Mouse (Mus musculus): ENCODE results near the gene Ldb3.

The Ldb3 gene

GRCm38 (mm10) chr14:34555211-34555610, 33.3 kb downstream of the Ldb3 start:
- no peak for DNase-seq (ENCODE audit: low spot score)

- DNase-seq (ENCODE audit: low spot score) = no peak
These were observed 34.4 kb downstream of the Ldb3 start for GRCm38 (mm10) chr14:34554047-34554446.

- DNase-seq (ENCODE audit: low spot score) = no peak
These were observed 35.0 kb downstream of the Ldb3 start for GRCm38 (mm10) chr14:34553470-34553869.

- DNase-seq (ENCODE audit: low spot score) = no peak
These were observed 36.3 kb downstream of the Ldb3 start for GRCm38 (mm10) chr14:34552226-34552625.

- peak; percentile 95 for DNase-seq (ENCODE audit: low spot score)
These were observed 39.3 kb downstream of the Ldb3 start for GRCm38 (mm10) chr14:34549004-34549671.

- DNase-seq (ENCODE audit: low spot score) = peak; percentile 65
These were observed 40.0 kb downstream of the Ldb3 start for GRCm38 (mm10) chr14:34548391-34549001.

DNA sequence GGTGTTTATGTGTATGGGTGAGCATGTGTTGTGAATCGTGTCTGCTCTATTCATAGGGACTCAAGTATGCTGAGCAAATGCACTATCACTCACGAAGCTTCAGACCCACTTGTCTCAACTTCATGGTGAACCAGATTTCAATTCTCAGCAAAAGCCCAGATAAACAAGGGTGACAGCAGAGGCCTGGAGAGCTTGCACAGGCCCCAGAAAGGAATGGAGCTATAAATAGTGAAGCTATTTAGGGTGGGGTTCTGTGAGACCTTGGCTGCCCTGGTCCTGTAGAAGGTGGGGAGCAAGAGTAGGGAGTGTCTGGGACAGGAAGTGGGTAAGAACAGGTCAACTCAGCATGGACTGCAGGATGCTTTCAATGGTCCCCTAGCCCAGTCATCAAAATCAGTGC, 43.9 kb downstream of the Ldb3 start:
- DNase-seq (ENCODE audit: low spot score) = no peak

- DNase-seq (ENCODE audit: low spot score) = no peak
These were observed 44.5 kb downstream of the Ldb3 start for GRCm38 (mm10) chr14:34544001-34544400.

GRCm38 (mm10) chr14:34543596-34543995, 44.9 kb downstream of the Ldb3 start:
- no peak for DNase-seq (ENCODE audit: low spot score)

DNA sequence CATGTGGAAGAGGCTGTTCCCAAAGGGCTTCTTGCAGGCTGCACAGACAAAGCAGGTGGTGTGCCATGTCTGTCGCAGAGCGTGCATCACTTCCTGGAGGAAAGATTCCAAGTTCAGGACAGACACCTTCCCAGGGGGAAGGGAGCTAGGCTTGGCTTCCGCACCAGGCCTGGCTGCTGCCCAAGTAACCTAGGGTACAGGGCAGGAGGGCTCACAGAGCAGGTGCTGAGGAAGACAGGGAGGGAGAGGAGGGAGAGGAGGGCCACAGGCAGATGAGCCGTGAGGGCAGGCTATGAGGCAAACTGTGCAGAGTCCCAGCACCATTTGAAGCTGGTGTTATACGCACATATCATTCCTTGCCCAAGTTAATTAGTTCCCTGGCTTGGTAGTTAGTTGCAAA, 46.6 kb downstream of the Ldb3 start:
- DNase-seq (ENCODE audit: low spot score) = no peak

GRCm38 (mm10) chr14:34540685-34541162, 47.8 kb downstream of the Ldb3 start:
- DNase-seq (ENCODE audit: low spot score) = peak; percentile 28

DNA sequence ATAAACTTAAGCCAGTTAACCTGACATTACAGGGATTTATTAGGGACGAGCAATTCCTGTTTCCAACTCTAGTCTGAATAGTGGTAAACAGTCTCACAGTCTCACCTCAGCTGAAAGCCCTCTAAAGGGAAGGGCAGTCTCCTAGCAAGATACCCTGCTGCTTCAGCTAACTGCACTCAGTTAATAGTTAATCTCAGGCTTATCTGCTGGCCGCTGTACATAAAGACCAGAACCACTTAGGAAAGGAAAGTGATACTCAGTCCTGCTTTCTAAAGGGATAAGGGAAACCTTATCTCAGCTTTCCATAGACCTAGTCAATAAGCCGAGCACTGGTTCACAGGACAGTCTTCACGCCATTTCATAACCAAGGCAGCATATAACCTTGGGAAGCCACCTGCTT, 52.6 kb downstream of the Ldb3 start:
- no peak for DNase-seq (ENCODE audit: low spot score)

GRCm38 (mm10) chr14:34533537-34533936, 54.9 kb downstream of the Ldb3 start:
- no peak for DNase-seq (ENCODE audit: low spot score)

- DNase-seq (ENCODE audit: low spot score) = no peak
These were observed 55.9 kb downstream of the Ldb3 start for GRCm38 (mm10) chr14:34532536-34532935.

- no peak for DNase-seq (ENCODE audit: low spot score)
These were observed 59.7 kb downstream of the Ldb3 start for GRCm38 (mm10) chr14:34528804-34529203.

DNA sequence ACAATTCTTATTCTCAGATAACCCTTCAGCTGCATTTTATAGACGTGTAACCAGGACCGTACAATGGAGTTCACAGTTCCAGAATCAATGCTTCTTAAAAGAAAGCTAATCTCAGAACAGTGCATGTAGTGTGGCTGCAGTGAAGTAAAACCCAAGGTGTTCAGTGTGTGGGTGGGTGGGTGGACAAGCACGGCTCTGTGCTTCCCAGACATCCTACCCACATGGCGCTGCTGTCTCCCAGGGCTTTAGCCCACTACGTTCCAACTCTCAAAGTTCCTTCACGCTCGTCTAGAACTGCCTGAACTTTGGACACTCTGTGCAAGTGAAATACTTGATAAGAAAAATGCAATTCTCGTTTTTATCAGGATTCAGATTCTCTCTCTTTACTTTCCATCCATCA, 65.8 kb downstream of the Ldb3 start, which contains the start of gene 9230112D13Rik:
Gene 9230112D13Rik, minus strand, starts transcription at position 101 of the 400 bp plus-strand sequence.
- no peak for DNase-seq (ENCODE audit: low spot score)

DNA sequence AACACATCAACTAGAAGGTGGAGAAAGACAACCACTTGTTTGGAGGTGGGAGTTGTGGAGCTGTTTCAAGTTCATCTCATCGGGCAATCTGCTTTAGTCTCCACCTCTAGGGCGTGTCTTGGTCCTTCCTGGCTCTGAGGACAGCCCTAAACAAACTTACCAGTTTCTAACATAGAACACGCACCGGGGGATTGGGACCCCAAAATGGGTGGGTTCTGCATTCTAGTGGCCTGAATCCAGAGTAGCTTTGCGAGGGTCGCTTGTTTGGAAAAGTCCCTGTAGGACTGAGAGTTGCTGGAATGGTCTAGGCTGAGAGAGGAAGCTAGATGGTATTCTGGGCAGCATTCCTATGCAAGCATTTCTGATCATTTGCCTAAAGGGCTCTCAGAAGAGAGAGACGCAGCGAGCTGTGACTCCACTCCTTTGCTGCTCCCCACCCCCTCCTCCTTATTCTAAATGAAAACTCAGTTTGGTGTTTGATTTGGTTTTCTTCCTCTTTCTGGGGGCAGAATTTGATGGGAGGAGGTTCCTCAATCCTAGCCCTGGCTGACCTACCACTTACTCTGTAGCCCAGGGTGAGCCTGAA, 70.4 kb downstream of the Ldb3 start:
- no peak for DNase-seq (ENCODE audit: low spot score)

DNA sequence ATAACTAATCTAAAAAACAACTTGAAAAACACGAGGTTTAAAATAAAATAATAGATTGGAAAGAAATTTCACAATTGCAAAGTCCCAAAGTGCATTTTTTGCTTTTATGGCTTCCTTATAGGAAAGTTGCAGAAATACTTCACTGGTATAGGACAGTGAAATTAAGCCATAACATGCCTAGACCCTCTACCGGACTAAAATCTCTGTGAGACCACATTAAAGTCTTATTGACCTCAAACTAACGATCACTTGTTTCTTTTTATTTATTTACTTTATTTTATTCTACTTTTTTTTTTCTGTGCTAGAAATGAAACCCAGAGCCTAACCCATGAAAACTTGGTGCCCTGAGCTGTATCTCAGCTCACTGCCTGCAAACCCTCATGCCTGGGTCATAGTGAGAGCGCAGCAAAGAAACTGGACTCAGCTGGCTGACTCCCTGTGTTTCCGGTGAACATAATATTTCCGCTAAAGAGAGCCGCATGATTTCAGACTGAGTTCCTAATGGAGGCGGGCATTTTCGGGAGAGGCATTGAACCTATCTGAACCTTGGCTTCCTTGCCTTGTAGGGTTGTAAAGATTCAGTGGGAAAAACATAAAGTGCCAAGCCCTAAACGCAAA, 71.4 kb downstream of the Ldb3 start:
- DNase-seq (ENCODE audit: low spot score) = no peak

- no peak for DNase-seq (ENCODE audit: low spot score)
These were observed 72.6 kb downstream of the Ldb3 start for GRCm38 (mm10) chr14:34515860-34516259.

GRCm38 (mm10) chr14:34514120-34514519, 74.4 kb downstream of the Ldb3 start:
- DNase-seq (ENCODE audit: low spot score) = no peak

DNA sequence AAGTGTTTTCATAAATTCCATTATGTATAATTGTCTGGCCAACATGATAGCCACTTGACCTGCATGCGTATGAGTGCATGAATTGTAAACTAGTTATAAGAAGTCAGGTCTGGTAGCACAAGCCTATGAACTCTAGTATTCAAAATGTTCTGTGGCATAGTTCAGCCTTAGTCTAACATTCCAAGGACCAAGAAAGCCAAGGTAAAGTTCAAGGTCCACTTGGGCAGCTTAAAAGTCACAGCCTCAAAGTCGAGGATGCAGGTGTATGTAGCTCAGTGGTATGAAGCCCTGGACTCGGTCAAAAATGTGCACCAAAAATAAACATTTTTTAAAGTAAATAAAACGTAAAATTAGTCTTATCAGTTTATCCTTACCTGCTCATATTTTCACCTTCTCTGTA, 75.9 kb downstream of the Ldb3 start:
- DNase-seq (ENCODE audit: low spot score) = no peak

DNA sequence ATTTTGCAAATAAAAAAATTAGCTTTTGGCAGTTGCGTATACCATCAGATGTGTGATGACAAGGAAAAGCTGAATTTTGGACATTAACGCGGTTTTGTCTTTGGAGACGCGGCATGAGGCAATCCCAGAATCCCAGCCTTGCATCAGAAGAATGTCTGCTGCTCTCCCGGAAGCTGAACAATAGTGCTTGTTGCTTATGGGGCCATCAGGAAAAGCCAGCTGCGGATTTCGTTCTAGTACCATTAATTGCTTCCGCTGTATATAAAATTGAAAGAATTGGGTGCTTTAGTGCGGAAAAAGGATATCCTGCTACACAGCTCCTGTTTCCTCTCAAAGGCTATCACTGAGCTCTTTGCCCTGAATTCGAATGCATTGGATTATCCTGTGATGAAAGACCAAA, 76.6 kb downstream of the Ldb3 start:
- no peak for DNase-seq (ENCODE audit: low spot score)
